Mouse (Mus musculus): ENCODE measurements around the gene Cadps2. TPM values are rescaled to one million over a fixed set of nuclear protein-coding genes. Genes with fewer than 3 reads are reported as not detected.

Gene Cadps2
- total and polyA plus RNA-seq, 3 experiments = not detected

- Histone ChIP-seq H3K9ac (ENCODE audit: insufficient read depth, low read depth) (no peak within 1 kb of the TSS), H3K79me2 (replicated peaks; ENCODE audit: control insufficient read depth, extremely low read depth, insufficient read depth, poor library complexity, severe bottlenecking) (no peaks in the 10 kb centered on the region), H3K27me3 (replicated peaks) (no peaks in the 10 kb centered on the region), H3K4me3 (replicated peaks in 1 of 3; ENCODE audit: low read depth in 2 of 3, low read length in 2 of 3, poor library complexity in 1 of 3) (no peak within 1 kb of the TSS), H3K4me1 (ENCODE audit: control insufficient read depth in 1 of 2, insufficient read depth in 2 of 2) (no peaks in the 10 kb centered on the region), H3K4me2 (ENCODE audit: insufficient read depth, low read depth, poor library complexity, severe bottlenecking) (no peak within 1 kb of the TSS), H3K27ac (ENCODE audit: insufficient read depth, low read depth) (no peak within 1 kb of the TSS), H3K36me3 (replicated peaks in 1 of 2; ENCODE audit: control insufficient read depth in 1 of 2, insufficient read depth in 1 of 2, low read length in 1 of 2) (no peaks in the 10 kb centered on the region), H3K9me3 (replicated peaks; ENCODE audit: low read length) (no peaks in the 10 kb centered on the region)
- in situ Hi-C loops (cut with MboI; ENCODE audit: low pct_ligation_motif_present, low pct_unique_long_range_greater_than_20kb, low sequenced_read_pairs) = no loop called here
- TF ChIP-seq ELF1 (IDR thresholded peaks at IDR 0.05; ENCODE audit: low read depth, low read length) (no peak), PAX5 (IDR thresholded peaks at IDR 0.05; ENCODE audit: low read length) (no peak), MEF2A (IDR thresholded peaks at IDR 0.05; ENCODE audit: borderline replicate concordance, low read depth, low read length) (no peak), CHD1 (IDR thresholded peaks at IDR 0.05; ENCODE audit: low read depth, low read length) (no peak), JUN (IDR thresholded peaks at IDR 0.05; ENCODE audit: insufficient read depth, low read depth, low read length) (no peak), CHD2 (IDR thresholded peaks at IDR 0.05; ENCODE audit: low read length) (no peak), MXI1 (IDR thresholded peaks at IDR 0.05; ENCODE audit: low read depth, low read length) (no peak), ETS1 (conservative IDR thresholded peaks at IDR 0.05; ENCODE audit: low read depth, low read length) (no peak), RCOR1 (conservative IDR thresholded peaks at IDR 0.05; ENCODE audit: low read depth, low read length) (no peak), SMC3 (IDR thresholded peaks at IDR 0.05; ENCODE audit: low read depth, low read length) (no peak)
- dilution Hi-C loops (cut with MboI; ENCODE audit: extremely low pct_ligation_motif_present, extremely low pct_unique_long_range_greater_than_20kb, low sequenced_read_pairs) = no loop called here
- DNase-seq (ENCODE audit: extremely low read depth) = no peak
Measured at GRCm38 (mm10) chr6:23650205-23650604, 189.0 kb downstream of the Cadps2 start, which contains the start of gene Rnf133. Rnf133 (minus strand) TSS chr6:23650305.

GRCm38 (mm10) chr6:23648732-23649131 lies 190.5 kb downstream of the Cadps2 start:
- Histone ChIP-seq H3K36me3 (replicated peaks in 1 of 2; ENCODE audit: control insufficient read depth in 1 of 2, insufficient read depth in 1 of 2, low read length in 1 of 2) (no peaks in the 10 kb centered on the region), H3K79me2 (replicated peaks; ENCODE audit: control insufficient read depth, extremely low read depth, insufficient read depth, poor library complexity, severe bottlenecking) (no peaks in the 10 kb centered on the region), H3K4me3 (replicated peaks in 1 of 3; ENCODE audit: low read depth in 2 of 3, low read length in 2 of 3, poor library complexity in 1 of 3) (no peak overlapping the region), H3K4me2 (ENCODE audit: insufficient read depth, low read depth, poor library complexity, severe bottlenecking) (no peak overlapping the region), H3K9ac (ENCODE audit: insufficient read depth, low read depth) (no peak overlapping the region), H3K27me3 (replicated peaks) (no peaks in the 10 kb centered on the region), H3K9me3 (replicated peaks; ENCODE audit: low read length) (no peaks in the 10 kb centered on the region), H3K4me1 (ENCODE audit: control insufficient read depth in 1 of 2, insufficient read depth in 2 of 2) (no peaks in the 10 kb centered on the region), H3K27ac (ENCODE audit: insufficient read depth, low read depth) (no peak overlapping the region)
- DNase-seq (ENCODE audit: extremely low read depth) = no peak
- in situ Hi-C loops (cut with MboI; ENCODE audit: low pct_ligation_motif_present, low pct_unique_long_range_greater_than_20kb, low sequenced_read_pairs) = no loop called here
- no peak for TF ChIP-seq ZC3H11A (IDR thresholded peaks at IDR 0.05; ENCODE audit: low read depth, low read length)
- no peak for TF ChIP-seq HCFC1 (IDR thresholded peaks at IDR 0.05; ENCODE audit: low read depth, low read length)
- no peak for TF ChIP-seq ZMIZ1 (IDR thresholded peaks at IDR 0.05; ENCODE audit: low read depth, low read length)
- TF ChIP-seq MAX (IDR thresholded peaks at IDR 0.05; ENCODE audit: low read length) = no peak
- no peak for TF ChIP-seq USF1 (IDR thresholded peaks at IDR 0.05; ENCODE audit: low read depth, low read length)
- TF ChIP-seq NRF1 (IDR thresholded peaks at IDR 0.05; ENCODE audit: low read depth, low read length) = no peak
- TF ChIP-seq E2F4 (IDR thresholded peaks at IDR 0.05; ENCODE audit: insufficient replicate concordance, low read depth, low read length) = no peak
- dilution Hi-C loops (cut with MboI; ENCODE audit: extremely low pct_ligation_motif_present, extremely low pct_unique_long_range_greater_than_20kb, low sequenced_read_pairs) = no loop called here

All from CH12.LX (cell line).